Mouse (Mus musculus) ovary, postnatal 10 days (tissue): Measurements from ENCODE around the gene Tex35.

Experiments
- DNase-seq: peaks from one replicate; pipeline ENCODE4 v3.0.0; 2022; ENCODE audit warnings: low spot score

The Tex35 gene

DNA sequence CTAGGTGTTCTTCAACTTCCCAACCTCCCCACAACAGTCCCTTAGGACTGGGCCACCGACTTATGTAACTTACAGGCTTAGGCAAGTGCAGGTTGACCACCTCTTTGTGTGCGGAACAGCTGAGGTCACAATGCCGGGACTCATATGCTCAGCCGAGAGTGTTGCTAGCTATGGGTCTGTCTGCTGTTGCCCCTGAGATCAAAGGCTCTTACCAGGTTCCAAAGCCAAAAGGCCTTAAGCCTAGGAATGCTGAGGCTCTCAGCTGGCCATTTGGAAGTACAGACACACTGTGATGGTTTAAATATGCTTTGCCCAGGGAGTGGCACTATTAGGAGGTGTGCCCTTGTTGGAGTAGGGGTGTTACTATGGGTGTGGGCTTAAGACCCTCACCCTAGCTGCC lies at the start of gene Tex35:
Gene Tex35 (minus strand): TSS at position 101 of the 400 bp plus-strand sequence.
- DNase-seq = no peak

DNA sequence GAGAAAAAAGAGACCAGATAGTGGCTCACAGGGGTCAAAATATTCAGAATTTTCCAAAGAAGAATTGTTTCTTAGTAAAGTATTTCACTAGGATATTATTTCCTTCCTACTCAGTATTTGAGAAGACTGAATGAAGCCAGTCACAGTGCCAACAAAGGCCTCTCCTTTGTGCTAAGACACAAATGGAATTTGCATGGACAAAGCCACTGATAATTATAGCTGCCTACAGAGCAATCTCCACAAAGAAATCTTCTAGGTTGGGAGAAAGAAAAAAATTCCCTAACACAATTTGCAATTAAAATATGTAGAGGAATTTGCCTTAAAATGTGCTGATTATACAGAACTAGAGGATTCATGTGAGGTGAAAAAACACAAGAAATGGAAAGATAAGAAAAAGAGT lies 45.3 kb upstream of the Tex35 start:
- DNase-seq = no peak

DNA sequence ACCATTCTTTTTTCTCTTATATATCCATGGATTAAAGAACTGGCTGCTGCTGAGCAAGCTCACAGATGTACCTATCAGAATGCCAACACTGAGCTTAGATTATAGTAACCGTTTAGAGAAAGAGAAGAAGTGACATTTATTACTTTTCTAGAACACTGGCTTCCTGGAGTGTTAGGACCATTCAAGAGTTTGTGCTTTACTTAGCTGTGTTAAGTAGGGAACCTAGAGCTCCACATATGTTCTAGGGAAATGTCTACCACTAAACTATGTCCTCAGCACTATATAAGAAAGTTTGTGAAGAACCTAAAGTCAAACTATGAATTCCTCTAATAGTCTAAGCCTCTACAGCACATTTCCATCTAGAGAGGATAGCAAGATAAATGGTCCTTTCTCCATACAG lies 41.6 kb upstream of the Tex35 start:
- DNase-seq = no peak

DNA sequence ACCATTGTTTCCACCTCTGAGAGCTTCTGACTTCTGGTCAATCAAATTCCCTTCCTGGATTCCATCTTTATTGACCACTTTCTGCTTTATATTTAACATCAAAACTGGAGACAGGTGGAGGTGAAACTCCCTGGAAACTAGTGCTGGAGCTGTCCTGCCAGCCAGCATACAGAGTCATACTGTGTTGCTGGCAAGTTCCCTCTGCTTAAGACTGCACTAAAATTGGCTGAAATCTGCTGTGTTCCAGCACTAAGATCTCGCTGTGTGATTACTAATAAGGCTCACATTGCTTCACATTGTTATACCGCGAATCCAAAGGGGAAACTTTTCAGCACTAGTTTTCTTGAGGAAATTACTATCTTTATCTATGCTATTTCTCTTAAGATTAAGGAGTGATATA lies 36.1 kb upstream of the Tex35 start:
- DNase-seq = no peak

DNA sequence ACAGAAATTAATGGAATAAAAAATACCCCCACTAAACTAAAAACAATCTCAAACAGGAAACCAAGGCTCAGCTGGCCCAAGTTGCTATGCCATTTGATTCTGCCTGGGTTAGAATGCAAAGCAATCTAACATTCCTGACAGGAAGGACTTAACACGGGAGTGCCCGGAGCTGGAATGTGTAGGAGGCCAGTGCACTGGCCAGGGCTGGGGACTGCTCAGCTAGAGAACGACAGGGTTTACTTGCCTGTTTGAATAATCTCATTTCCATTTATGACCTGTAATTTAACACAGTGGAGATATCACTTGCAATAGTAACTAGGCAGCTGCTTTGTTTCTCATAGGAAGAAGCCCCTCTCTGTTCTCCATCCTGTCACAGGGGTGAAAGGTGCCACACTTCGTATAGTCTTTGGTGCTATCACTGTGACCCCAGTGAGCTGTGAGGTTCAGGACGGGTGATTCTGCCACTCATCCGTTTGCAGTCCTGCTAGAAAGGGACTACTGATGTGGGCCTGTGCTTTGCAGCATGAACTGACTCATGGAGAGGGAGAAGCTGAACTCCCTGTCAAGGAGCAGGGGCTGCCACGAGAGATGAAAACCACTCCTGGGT lies 34.9 kb upstream of the Tex35 start:
- no peak for DNase-seq

DNA sequence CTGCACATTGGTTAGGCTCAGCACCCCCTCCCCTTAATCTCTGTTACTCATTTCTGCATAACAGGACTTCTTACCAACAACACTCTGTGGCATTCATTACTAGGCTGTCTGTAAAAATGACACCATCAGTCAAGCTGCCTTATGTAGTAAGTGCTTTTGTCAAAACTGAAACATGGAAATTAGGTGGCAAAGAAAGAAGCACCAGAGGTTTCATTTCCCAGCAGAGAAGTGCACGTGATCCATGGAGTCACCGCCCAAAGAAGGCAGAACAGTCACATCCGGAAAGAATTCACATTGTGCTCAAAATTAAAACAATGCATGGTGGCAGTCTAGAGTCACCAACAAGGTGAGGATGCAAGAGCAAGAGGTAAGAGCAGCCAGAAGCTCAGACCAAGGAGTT lies 32.5 kb upstream of the Tex35 start:
- no peak for DNase-seq

DNA sequence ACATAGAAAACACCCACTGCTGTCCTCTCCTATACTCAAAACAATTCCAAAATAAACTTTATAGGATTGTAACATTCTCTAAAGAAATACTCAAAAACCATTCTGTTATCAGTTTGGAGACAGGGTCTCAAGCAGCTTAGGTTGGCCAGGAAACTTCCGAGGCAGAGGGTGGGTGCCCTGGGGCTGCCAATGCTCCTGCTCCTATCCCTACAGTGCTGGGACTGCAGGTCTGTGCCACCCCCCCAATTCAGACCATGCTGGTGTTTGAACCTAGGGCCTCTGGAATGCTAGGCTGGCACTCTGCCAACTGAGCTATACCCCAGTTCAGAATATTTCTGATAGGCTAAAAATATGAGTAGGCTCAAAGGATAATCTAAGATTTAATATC lies 29.4 kb upstream of the Tex35 start:
- DNase-seq = no peak

DNA sequence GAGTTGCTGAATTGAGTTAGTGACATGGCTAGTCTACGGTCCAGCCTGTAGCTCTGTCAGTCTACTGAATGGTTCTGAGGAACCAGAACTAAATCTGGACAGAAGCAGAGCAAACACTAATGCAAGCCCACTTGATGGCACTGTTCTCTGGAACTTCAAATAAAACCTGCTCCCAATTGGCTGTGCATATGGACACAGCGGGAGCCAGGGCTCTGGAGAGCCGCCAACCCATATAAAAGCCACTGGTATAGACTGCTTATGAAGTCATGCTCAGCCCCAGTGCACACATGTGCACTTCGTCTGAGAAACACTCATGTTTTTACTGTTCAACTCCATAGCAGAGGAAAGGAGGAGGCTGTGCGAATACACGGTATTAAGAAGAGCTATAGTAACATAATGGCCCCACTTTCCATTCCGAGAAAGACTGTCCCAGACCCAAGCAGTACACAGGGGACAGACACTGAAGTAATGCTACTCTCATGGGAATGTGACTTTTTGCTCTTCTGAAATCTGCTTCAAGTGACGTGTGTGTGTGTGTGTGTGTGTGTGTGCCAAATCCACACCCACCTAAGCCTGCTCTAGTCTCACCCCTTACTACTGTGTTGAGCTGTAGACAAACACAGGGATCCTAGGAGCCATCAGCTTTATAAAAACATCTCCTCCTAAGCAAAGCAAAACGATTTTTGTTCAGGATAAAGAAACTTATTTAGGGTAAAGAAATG lies 28.8 kb upstream of the Tex35 start:
- DNase-seq = no peak

DNA sequence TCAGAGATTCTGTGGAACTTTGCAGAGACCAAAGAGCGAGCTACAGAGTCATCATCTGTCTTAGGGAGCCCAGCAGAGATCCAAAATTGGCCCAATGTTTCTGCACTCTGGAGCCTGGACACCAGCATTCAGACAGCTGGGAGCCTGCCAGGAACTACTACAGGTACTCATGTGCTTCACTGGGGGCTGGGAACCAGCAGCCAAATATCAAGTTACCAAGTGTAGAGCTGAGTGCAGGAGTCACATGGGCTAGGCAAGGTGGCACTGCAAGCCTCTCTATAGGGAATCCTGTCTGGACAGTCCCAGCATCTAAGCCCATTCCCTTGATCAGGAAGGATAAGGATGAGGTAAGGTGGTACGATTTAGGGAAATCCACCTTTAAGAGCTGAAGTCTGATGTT lies 19.7 kb upstream of the Tex35 start:
- no peak for DNase-seq

DNA sequence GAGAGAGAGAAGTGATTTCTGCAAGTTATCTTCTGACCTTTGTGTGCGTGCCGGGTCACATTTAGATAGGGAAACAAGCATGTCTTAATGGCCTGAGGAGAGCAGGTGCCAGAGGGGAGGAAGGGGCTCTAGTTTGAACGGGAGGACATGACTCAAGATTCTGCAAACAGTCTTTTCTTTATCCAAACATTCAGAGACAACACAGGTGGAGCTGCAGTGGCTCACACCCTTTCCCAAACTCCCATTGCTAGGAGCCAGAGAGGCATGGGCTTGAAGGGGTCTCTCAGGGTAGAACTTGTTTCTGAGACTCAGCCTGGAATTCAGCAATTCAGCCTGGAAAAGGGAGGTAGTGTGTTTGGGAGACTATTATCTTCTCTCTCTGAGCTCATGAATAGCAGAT lies 15.4 kb upstream of the Tex35 start:
- DNase-seq = no peak

DNA sequence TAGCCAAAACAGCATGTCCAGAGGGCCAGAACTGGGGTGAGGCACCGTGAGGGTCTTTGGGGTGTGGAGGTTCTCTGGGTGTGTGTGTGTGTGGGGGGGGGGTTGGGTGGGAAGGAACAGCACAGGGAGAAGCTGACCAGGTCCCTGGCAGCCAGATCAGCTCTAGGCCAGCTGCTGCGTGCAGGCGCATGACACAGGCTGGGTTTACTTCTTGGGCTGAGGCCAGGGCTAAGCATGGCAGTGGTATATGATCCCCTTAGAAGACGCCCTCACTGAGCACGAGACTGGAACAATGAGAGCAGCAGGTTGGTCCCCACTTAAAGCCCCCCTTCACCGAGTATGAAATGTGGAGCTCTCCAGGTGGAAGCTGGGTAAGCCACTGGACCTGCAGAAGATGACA lies 10.7 kb upstream of the Tex35 start:
- DNase-seq = no peak

DNA sequence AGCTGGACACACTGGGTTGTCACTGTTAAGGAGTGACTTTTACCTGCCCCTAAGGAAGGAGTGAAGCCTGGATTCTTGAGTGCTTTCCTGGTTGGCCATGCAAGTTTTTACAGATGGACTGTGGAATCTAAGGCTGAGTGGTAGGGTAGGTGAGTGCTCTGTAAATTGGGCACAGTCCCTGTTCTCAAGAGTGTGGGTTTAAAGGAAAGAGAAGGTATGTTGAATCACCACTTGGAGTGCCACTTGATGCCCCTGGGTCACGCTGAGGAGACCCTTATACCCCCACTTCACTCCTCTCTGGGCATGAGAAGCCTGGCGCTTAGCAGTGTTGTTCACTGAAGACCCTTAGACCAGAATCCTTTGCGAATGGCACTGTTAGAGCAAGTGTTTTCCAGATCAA lies 9.0 kb upstream of the Tex35 start:
- DNase-seq = no peak

DNA sequence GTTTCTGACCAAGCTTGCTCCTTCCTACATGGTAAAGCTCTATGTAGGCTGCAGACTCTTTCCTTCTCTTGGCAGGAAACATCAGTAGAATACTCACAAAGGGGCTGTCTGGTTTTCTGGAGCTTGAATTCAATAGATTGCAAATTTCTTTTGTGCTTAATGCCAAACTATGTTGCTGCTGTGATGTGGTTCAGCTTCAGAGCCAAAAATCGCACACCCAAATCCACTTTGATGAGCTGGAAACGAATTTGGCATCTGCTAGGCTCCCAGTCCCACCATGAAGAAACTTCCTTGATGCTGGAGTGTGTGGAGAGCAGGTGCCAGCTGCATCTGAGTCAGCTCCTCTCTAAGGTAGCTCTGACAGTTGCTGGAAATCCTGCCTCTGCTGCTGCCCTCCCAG lies 6.0 kb upstream of the Tex35 start:
- no peak for DNase-seq

DNA sequence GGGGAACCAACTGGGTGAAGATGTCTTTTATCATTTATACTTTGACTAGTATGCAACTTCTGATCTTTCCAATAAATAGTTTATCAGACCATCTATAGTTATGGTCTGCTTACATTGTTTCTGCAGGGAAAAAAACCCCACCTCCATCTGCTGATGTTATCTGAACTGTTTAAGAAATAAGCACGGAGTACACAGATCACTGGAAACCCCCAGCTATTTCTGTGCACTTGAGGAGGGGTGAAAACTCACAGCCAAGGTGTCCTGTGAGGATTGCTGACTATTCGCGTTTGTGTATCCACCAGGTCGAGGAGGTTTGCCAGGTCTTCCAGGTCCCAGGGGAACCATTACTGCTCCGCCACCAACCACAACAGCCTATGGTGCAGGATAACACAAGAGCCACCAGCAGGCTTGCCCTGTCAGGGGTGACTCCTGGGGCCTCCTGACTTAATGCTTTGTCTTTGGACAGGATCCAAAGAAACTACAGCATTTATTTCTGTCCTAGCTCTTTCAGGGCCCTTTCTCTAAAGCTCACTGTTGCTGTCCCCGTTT lies 1.9 kb upstream of the Tex35 start:
- DNase-seq = no peak

DNA sequence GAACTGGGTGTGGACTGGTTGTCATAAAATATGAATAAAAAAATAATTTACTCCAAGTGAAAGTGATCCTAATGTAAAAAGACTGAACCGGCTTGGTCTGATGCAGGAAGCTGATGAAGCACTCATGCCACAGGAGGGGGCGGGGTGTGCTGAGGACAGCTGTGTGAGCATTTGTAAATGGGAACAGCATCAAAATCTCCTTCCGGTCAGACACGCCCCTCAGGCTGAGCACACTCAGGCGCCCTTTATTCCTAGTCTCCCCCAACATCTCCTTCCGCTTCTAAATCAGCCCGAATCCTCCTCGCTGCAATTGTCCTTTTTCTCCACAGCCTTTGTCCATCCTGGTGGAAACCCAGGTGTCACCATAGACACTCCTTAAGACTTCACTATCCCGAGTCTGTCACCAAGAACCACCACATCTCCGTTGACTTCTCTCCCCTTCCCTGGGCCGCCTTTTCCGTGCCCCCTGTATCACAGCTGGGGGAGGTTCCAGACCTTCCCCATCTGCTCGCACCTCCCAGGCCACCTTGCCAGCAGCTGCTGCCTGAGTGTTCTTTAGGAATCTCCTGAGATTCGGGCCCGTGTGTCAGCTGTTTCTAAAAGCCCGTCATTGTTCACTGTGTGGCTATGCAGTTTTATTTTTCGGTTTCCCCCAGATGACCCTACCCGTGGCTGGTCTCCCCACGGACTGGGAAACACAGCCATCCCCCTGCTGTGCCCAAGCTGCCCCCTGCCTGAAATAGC lies 7.2 kb downstream of the Tex35 start:
- DNase-seq = no peak

DNA sequence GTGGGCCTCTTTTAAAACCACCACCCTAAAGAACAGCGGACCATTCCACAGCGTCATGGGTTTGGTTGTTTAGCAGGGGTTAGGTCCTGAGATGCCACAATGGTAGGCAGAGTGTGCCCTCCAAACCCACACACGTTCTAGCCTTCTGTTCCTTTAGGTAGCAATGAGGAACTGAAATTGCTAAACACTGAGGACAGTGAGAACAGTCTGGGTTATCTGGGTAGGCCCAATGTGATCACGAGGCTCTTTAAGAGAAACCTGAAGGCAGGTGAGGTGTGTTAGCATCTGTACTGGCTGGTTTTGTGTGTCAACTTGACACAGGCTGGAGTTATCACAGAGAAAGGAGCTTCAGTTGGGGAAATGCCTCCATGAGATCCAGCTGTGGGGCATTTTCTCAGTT lies 12.9 kb downstream of the Tex35 start:
- DNase-seq = no peak

DNA sequence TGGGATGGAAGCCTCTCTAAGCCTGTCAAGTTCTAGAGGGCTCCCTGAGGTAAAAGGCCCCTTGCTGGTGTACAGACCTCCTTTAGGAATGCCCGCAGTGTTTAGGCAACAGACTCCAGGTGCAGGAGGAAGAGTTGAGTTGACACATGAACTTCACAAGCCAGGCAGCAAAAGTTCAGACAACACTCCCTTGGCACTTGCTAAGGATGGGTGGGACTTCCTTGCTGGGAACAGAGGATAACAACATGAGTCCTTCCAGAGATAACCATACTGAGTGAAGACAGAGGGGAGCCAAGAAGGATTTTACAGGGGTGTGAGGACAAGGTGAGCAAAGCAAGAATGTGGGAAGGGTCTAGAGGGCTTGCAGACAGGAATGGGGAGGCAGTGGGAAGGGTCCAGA lies 15.9 kb downstream of the Tex35 start:
- no peak for DNase-seq

DNA sequence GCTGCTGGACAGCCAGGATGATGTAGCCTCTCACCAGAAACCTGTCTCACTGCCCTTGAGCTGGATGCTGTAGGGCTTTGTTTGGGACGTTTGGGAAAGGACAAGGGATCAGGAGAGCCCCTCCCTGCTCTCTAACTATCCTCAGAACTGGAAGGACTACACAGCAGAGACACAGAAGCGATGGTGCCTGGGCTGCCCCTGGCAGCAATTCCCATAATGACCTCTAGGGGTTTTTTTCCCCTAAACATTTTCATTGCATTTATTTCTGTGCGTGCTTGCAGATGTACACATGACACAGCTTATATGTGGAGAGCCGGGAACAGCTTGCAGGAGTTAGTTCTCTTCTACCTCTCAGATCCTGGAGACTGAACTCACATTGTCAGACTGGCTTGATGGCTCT lies 16.3 kb downstream of the Tex35 start:
- DNase-seq = no peak

DNA sequence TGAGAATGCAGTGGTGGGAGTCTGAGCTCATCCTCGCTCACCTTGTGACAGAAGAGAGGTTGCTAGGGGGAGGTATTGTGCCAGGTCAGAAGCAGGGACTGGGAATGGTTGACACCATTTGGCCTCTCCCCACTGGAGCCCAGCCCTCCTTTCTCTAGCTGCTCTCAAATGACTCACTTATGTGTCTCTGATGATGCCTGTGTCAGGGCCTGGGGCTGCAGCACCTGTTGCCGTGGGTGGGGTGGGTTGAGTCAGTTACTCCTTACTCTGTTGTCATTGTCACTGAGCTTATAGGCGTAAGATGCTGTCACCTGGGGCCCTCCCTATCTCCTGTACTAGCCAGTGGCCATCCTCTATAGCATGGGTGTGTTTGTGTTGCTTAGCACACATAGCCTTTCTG lies 17.6 kb downstream of the Tex35 start:
- no peak for DNase-seq

DNA sequence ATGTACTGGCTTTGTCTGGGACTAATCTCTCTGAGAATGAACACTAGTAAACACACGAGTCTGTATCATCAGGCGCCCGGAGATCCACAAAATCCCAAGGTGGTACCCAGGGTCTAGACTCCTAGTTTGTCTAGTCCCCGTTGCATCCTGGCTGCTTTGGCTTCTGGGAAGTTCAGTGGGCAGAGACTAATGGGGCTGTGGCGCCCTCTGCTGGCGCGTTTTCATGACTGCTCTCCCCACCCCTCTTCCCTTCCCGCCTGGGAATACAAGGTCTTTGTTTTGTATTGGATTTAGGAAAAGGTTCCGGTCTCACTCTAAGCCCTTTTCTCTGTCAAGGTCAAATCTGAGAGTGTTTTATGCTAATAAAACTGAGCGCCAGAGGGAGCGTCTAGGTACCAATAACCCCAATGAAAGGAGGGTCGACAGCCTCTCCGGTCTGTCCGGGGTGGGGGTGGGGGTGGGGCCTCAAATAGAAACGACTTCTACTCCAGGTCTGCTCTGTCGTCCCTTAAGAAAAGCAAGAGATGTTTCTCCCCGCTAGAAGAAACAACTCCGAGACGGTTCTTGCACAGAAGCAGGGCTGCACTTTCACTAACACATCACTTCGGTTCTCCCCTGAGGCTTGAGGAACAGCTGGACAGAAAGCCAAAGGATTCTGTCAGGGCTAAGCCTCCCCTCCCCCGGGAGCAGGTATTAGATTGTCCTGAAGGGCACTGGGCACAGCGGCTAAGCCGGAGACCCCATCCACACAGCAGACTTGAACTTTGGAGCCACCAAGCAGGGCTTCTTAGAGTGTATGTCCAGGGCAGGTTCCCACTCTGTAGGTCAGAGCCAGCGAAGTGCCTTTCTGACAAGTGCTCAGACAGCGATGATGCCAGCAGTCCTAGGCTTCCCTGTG lies 22.1 kb downstream of the Tex35 start:
- DNase-seq = no peak

DNA sequence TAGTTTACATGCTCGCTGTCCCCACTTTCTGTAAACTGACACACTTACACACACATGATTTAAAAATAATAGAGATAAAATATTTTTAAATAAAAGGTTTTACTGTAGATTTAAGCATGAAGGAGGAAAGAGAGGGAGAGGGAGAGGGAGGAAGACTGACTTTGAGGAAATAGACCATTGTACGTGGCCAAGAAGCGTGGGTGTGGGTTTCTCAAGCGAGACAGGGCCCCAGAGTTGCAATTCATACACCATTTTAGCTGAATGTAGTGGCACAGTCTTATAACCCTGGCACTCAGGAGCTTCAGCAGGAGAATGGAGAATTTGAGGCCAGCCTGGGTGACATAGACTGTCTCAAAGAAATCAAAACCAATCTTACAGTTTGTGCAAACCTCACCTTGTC lies 25.5 kb downstream of the Tex35 start:
- DNase-seq = no peak

DNA sequence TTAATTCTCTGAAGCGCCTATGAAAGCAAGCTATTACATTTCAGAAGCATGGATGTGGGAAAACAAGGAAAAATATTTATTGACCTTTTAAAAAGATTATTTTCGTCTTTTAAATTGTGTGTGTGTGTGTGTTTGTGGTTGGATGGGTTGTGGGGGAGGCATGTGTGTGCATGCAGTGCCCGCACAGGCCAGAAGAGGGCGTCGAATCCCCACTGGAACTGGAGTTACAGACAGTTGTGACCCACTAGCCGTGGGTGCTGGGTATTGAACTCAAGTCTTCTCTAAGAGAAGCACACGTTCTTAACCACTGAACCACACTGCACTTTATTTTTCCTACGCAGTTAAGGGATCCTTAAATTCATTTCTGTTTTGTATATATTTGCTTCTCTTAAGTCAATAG lies 26.5 kb downstream of the Tex35 start:
- DNase-seq = no peak
